Mouse (Mus musculus) spleen, adult 2 months (tissue): ENCODE data around the gene Ate1.

Experiments used
- CTCF ChIP-seq: fragments of 200-500 bp; IDR thresholded peaks from 2 replicates; pipeline ENCODE4 v1.5.1; 2011; ENCODE audit warnings: mild to moderate bottlenecking, inconsistent platforms; ENCODE audit not compliant: insufficient read depth, insufficient read length, insufficient replicate concordance; ENCODE audit errors: extremely low read depth
- POLR2A ChIP-seq: fragments of 200-500 bp; IDR thresholded peaks from 2 replicates; pipeline ENCODE4 v1.6.1; 2011; ENCODE audit warnings: low read depth, low read length, inconsistent platforms

DNA sequence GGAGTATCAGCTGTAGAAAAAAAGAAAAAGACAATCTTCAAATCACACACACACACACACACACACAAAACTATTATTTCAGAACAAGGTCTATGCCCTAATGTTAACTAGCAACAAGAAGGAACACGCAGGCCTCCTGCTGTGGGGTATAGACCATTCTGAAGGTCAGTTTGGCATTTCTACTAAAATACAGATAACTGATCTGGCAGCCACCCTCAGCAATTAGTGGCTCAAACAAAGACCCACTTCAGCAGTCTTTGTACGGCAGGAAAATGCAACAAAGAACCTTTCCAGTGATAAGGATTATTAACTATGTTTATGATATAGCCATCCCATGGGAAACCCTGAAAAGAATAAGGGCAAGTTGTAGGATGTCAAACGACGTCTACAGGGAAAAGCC lies 16.9 kb upstream of the Ate1 start:
- TF ChIP-seq POLR2A (no peak), CTCF (no peak)
